Mouse (Mus musculus): ENCODE data around the gene Vmn1r179. TPM values are rescaled to one million over a fixed set of nuclear protein-coding genes. Genes with fewer than 3 reads are reported as not detected.

The Vmn1r179 gene
- total RNA-seq (2023; ENCODE audit: inconsistent age) = not detected in 4 replicates

DNA sequence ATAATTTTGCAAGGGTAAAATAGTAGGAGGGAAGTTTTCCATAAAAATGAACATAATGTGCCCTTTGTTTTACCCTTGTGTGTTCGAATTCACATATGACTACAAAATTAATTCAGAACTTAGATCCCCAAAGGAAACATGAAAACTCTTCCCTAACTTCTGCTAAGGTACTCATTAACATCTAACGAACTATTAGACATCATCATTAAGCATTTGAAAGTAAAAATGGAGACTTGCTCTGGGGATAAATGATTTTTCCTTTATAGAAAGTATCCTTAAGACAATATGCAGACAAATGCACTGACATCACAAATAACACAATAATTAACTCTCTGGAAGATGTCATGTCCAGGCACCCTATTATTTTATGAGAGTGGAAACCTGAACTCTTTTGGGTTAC is at the start of gene Vmn1r179:
Vmn1r179 (plus strand) TSS at position 301 of the 400 bp plus-strand sequence.

DNA sequence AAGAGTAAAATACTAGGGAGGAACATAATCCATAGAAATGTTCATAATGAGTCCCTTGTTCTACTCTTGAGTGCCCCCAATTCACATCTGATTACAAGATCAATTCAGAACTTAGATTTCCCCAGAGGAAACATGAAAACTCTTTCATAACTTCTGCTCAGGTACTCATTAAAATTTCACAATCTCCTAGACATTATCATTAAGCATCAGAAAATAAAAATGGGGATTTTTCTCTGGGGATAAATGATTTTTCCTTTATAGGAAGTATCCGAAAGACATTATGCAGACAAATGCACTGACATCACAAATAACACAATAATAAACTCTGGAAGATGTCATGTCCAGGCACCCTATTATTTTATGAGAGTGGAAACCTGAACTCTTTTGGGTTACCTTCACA is 35.1 kb upstream of the Vmn1r179 start, which contains the start of gene Vmn1r178:
Vmn1r178 (plus strand) TSS at position 301 of the 400 bp plus-strand sequence.

DNA sequence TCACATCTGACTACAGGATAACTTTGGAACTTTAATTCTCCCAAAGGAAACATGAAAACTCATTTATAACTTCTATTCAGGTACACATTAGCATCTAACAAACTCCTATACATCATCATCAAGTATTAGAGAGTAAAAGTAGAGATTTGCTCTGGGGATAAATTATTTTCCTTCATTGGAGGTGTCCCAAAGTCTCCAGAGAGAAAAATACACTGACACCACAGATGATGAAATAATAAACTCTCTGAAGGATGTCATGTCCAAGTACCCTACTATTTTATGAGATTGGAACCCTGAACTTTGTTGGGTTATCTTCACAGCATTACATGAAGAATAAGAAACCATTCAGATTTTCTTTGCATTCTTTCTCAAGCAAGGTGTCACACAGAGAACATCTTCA is 23.6 kb downstream of the Vmn1r179 start, which contains the start of gene Vmn1r180:
Vmn1r180 (plus strand) TSS at position 301 of the 400 bp plus-strand sequence.

DNA sequence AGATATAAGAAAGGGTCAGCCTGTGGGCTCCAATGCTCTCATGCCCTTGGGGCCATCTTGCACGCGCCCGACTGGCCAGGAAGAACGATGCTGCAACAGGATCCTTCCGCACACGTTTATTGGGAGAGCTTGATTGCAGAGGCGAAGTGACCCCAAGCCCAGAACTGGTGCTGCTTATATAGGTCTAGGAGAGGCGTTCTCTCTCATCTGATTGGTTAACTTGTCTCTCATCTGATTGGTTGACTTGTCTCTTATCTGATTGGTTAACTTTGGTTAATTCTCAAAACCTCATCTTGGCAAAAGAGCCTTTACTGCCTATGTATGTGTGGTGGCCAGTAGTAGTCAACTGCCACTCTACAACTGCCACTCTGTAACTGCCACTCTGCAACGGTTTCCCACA is 47.5 kb downstream of the Vmn1r179 start, which contains the start of gene Vmn1r181:
Vmn1r181 (plus strand) TSS at position 301 of the 400 bp plus-strand sequence.

Other genes with a start within 250 kb of the Vmn1r179 start
- gene Vmn1r173, start 226.3 kb upstream of the Vmn1r179 start, total RNA-seq (2023; ENCODE audit: inconsistent age) = not detected in 4 replicates
- not detected in 4 replicates for gene Vmn1r174, start 174.7 kb upstream of the Vmn1r179 start, total RNA-seq (2023; ENCODE audit: inconsistent age)
- gene Vmn1r175, start 116.3 kb upstream of the Vmn1r179 start, total RNA-seq (2023; ENCODE audit: inconsistent age) = not detected in 4 replicates
- gene Vmn1r176, start 89.6 kb upstream of the Vmn1r179 start, total RNA-seq (2023; ENCODE audit: inconsistent age) = not detected in 4 replicates
- gene Vmn1r177, start 60.5 kb upstream of the Vmn1r179 start, total RNA-seq (2023; ENCODE audit: inconsistent age) = not detected in 4 replicates
- not detected in 4 replicates for gene Vmn1r178, start 35.0 kb upstream of the Vmn1r179 start, total RNA-seq (2023; ENCODE audit: inconsistent age)
- not detected in 4 replicates for gene Vmn1r180, start 23.7 kb downstream of the Vmn1r179 start, total RNA-seq (2023; ENCODE audit: inconsistent age)
- gene Vmn1r181, start 47.6 kb downstream of the Vmn1r179 start, total RNA-seq (2023; ENCODE audit: inconsistent age) = not detected in 4 replicates
- not detected in 4 replicates for gene V1rd19, start 74.7 kb downstream of the Vmn1r179 start, total RNA-seq (2023; ENCODE audit: inconsistent age)
- gene Vmn1r183, start 126.3 kb downstream of the Vmn1r179 start, total RNA-seq (2023; ENCODE audit: inconsistent age) = not detected in 4 replicates
- gene Zfp180, start 154.9 kb downstream of the Vmn1r179 start, total RNA-seq (2023; ENCODE audit: inconsistent age) = 23.1 to 32.4 TPM (median 27.2 TPM) in 4 replicates
- 3.1 to 3.9 TPM (median 3.5 TPM) in 4 replicates for gene Zfp112, start 185.3 kb downstream of the Vmn1r179 start, total RNA-seq (2023; ENCODE audit: inconsistent age)
- gene Zfp235, start 207.2 kb downstream of the Vmn1r179 start, total RNA-seq (2023; ENCODE audit: inconsistent age) = 5.8 to 8.7 TPM (median 6.4 TPM) in 4 replicates
- 0.16 TPM in 1 of 4 replicates, not detected in the others for gene Zfp114, start 248.1 kb downstream of the Vmn1r179 start, total RNA-seq (2023; ENCODE audit: inconsistent age)

Measured in B cell, adult (primary cell).